Mouse (Mus musculus): Measurements from ENCODE around the gene Ptprt. TPM values are rescaled to one million over a fixed set of nuclear protein-coding genes. Genes with fewer than 3 reads are reported as not detected.

Gene Ptprt
- polyA plus RNA-seq, 1 experiment from 2014 or later, result 0.45 TPM

- H3K27me3 ChIP-seq (ENCODE audit: control insufficient read depth, insufficient read depth, low read length), result no peaks in the 10 kb centered on the region
- H3K9ac ChIP-seq (ENCODE audit: low read length), result no peak overlapping the region
- H3K4me1 ChIP-seq (ENCODE audit: control insufficient read depth, insufficient read depth, low read length), result no peaks in the 10 kb centered on the region
- WGBS, result 78% methylated on average over 5 of the region's 5 CpGs
- no peaks in the 10 kb centered on the region for H3K9me3 ChIP-seq (replicated peaks; ENCODE audit: control insufficient read depth, low read length)
- no peak overlapping the region for H3K27ac ChIP-seq (ENCODE audit: low read length)
- no peak for ATAC-seq (replicated peaks; ENCODE audit: extremely low read depth, insufficient read depth, low FRiP score)
- H3K36me3 ChIP-seq (ENCODE audit: control insufficient read depth, insufficient read depth), result no peaks in the 10 kb centered on the region
- H3K4me2 ChIP-seq (ENCODE audit: low read depth, low read length), result no peak overlapping the region
- no peak overlapping the region for H3K4me3 ChIP-seq (ENCODE audit: low read length)
Observed at GRCm38 (mm10) chr2:162413073-162413812, 247.7 kb downstream of the Ptprt start.

- no peak for ATAC-seq (replicated peaks; ENCODE audit: extremely low read depth, insufficient read depth, low FRiP score)
- no peaks in the 10 kb centered on the region for H3K27me3 ChIP-seq (ENCODE audit: control insufficient read depth, insufficient read depth, low read length)
- no peak overlapping the region for H3K4me3 ChIP-seq (ENCODE audit: low read length)
- no peak overlapping the region for H3K9ac ChIP-seq (ENCODE audit: low read length)
- no peaks in the 10 kb centered on the region for H3K9me3 ChIP-seq (replicated peaks; ENCODE audit: control insufficient read depth, low read length)
- no peaks in the 10 kb centered on the region for H3K4me1 ChIP-seq (ENCODE audit: control insufficient read depth, insufficient read depth, low read length)
- H3K4me2 ChIP-seq (ENCODE audit: low read depth, low read length), result no peak overlapping the region
- WGBS, result 79% methylated on average over 4 of the region's 4 CpGs
- H3K27ac ChIP-seq (ENCODE audit: low read length), result no peak overlapping the region
- no peaks in the 10 kb centered on the region for H3K36me3 ChIP-seq (ENCODE audit: control insufficient read depth, insufficient read depth)
Observed at GRCm38 (mm10) chr2:162411014-162411413, 249.9 kb downstream of the Ptprt start.

- Histone ChIP-seq H3K4me2 (ENCODE audit: low read depth, low read length) (no peak overlapping the region), H3K9ac (ENCODE audit: low read length) (no peak overlapping the region), H3K36me3 (ENCODE audit: control insufficient read depth, insufficient read depth) (no peaks in the 10 kb centered on the region), H3K9me3 (replicated peaks; ENCODE audit: control insufficient read depth, low read length) (no peaks in the 10 kb centered on the region), H3K4me1 (ENCODE audit: control insufficient read depth, insufficient read depth, low read length) (no peaks in the 10 kb centered on the region), H3K27me3 (ENCODE audit: control insufficient read depth, insufficient read depth, low read length) (no peaks in the 10 kb centered on the region), H3K27ac (ENCODE audit: low read length) (no peak overlapping the region), H3K4me3 (ENCODE audit: low read length) (no peak overlapping the region)
- ATAC-seq (replicated peaks; ENCODE audit: extremely low read depth, insufficient read depth, low FRiP score), result no peak
- 64% methylated on average over 8 of the region's 8 CpGs for WGBS
Observed at GRCm38 (mm10) chr2:162409245-162409644, 251.7 kb downstream of the Ptprt start.

- Histone ChIP-seq H3K27me3 (ENCODE audit: control insufficient read depth, insufficient read depth, low read length) (no peaks in the 10 kb centered on the region), H3K9ac (ENCODE audit: low read length) (no peak overlapping the region), H3K36me3 (ENCODE audit: control insufficient read depth, insufficient read depth) (no peaks in the 10 kb centered on the region), H3K4me3 (ENCODE audit: low read length) (no peak overlapping the region), H3K27ac (ENCODE audit: low read length) (no peak overlapping the region), H3K4me2 (ENCODE audit: low read depth, low read length) (no peak overlapping the region), H3K4me1 (ENCODE audit: control insufficient read depth, insufficient read depth, low read length) (no peaks in the 10 kb centered on the region), H3K9me3 (replicated peaks; ENCODE audit: control insufficient read depth, low read length) (no peaks in the 10 kb centered on the region)
- WGBS, result 58% methylated on average over 6 of the region's 6 CpGs
- no peak for ATAC-seq (replicated peaks; ENCODE audit: extremely low read depth, insufficient read depth, low FRiP score)
Observed at GRCm38 (mm10) chr2:162401316-162402100, 259.4 kb downstream of the Ptprt start.

- H3K27me3 ChIP-seq (ENCODE audit: control insufficient read depth, insufficient read depth, low read length), result no peaks in the 10 kb centered on the region
- no peaks in the 10 kb centered on the region for H3K9me3 ChIP-seq (replicated peaks; ENCODE audit: control insufficient read depth, low read length)
- H3K4me1 ChIP-seq (ENCODE audit: control insufficient read depth, insufficient read depth, low read length), result no peaks in the 10 kb centered on the region
- H3K27ac ChIP-seq (ENCODE audit: low read length), result no peak overlapping the region
- H3K36me3 ChIP-seq (ENCODE audit: control insufficient read depth, insufficient read depth), result no peaks in the 10 kb centered on the region
- no peak for ATAC-seq (replicated peaks; ENCODE audit: extremely low read depth, insufficient read depth, low FRiP score)
- no peak overlapping the region for H3K9ac ChIP-seq (ENCODE audit: low read length)
- 53% methylated on average over 6 of the region's 6 CpGs for WGBS
- H3K4me3 ChIP-seq (ENCODE audit: low read length), result no peak overlapping the region
- no peak overlapping the region for H3K4me2 ChIP-seq (ENCODE audit: low read depth, low read length)
Observed at GRCm38 (mm10) chr2:162394601-162395000, 266.3 kb downstream of the Ptprt start.

GRCm38 (mm10) chr2:162391834-162392233 lies 269.1 kb downstream of the Ptprt start:
- Histone ChIP-seq H3K4me3 (ENCODE audit: low read length) (no peak overlapping the region), H3K9ac (ENCODE audit: low read length) (no peak overlapping the region), H3K27ac (ENCODE audit: low read length) (no peak overlapping the region), H3K4me2 (ENCODE audit: low read depth, low read length) (no peak overlapping the region), H3K36me3 (ENCODE audit: control insufficient read depth, insufficient read depth) (no peaks in the 10 kb centered on the region), H3K9me3 (replicated peaks; ENCODE audit: control insufficient read depth, low read length) (no peaks in the 10 kb centered on the region), H3K4me1 (ENCODE audit: control insufficient read depth, insufficient read depth, low read length) (no peaks in the 10 kb centered on the region), H3K27me3 (ENCODE audit: control insufficient read depth, insufficient read depth, low read length) (no peaks in the 10 kb centered on the region)
- no peak for ATAC-seq (replicated peaks; ENCODE audit: extremely low read depth, insufficient read depth, low FRiP score)
- WGBS, result 86% methylated on average over 4 of the region's 4 CpGs

- ATAC-seq (replicated peaks; ENCODE audit: extremely low read depth, insufficient read depth, low FRiP score), result no peak
- Histone ChIP-seq H3K4me3 (ENCODE audit: low read length) (no peak overlapping the region), H3K27me3 (ENCODE audit: control insufficient read depth, insufficient read depth, low read length) (no peaks in the 10 kb centered on the region), H3K4me1 (ENCODE audit: control insufficient read depth, insufficient read depth, low read length) (no peaks in the 10 kb centered on the region), H3K27ac (ENCODE audit: low read length) (no peak overlapping the region), H3K36me3 (ENCODE audit: control insufficient read depth, insufficient read depth) (no peaks in the 10 kb centered on the region), H3K9me3 (replicated peaks; ENCODE audit: control insufficient read depth, low read length) (peaks cover 9% of the 10 kb centered on the region; the same call in 1 of the 2 replicates), H3K9ac (ENCODE audit: low read length) (no peak overlapping the region), H3K4me2 (ENCODE audit: low read depth, low read length) (no peak overlapping the region)
- WGBS, result 85% methylated on average over 7 of the region's 7 CpGs
Observed at GRCm38 (mm10) chr2:162377309-162377708, 283.6 kb downstream of the Ptprt start.

GRCm38 (mm10) chr2:162349047-162349446 lies 311.9 kb downstream of the Ptprt start:
- Histone ChIP-seq H3K9me3 (replicated peaks; ENCODE audit: control insufficient read depth, low read length) (no peaks in the 10 kb centered on the region), H3K36me3 (ENCODE audit: control insufficient read depth, insufficient read depth) (no peaks in the 10 kb centered on the region), H3K4me3 (ENCODE audit: low read length) (no peak overlapping the region), H3K9ac (ENCODE audit: low read length) (no peak overlapping the region), H3K4me1 (ENCODE audit: control insufficient read depth, insufficient read depth, low read length) (no peaks in the 10 kb centered on the region), H3K27ac (ENCODE audit: low read length) (no peak overlapping the region), H3K4me2 (ENCODE audit: low read depth, low read length) (no peak overlapping the region), H3K27me3 (ENCODE audit: control insufficient read depth, insufficient read depth, low read length) (no peaks in the 10 kb centered on the region)
- ATAC-seq (replicated peaks; ENCODE audit: extremely low read depth, insufficient read depth, low FRiP score), result no peak
- 53% methylated on average over 1 of the region's 1 CpGs for WGBS

- ATAC-seq (replicated peaks; ENCODE audit: extremely low read depth, insufficient read depth, low FRiP score), result no peak
- no peaks in the 10 kb centered on the region for H3K36me3 ChIP-seq (ENCODE audit: control insufficient read depth, insufficient read depth)
- no peak overlapping the region for H3K4me3 ChIP-seq (ENCODE audit: low read length)
- no peak overlapping the region for H3K9ac ChIP-seq (ENCODE audit: low read length)
- WGBS, result 64% methylated on average over 2 of the region's 2 CpGs
- H3K27me3 ChIP-seq (ENCODE audit: control insufficient read depth, insufficient read depth, low read length), result no peaks in the 10 kb centered on the region
- H3K4me2 ChIP-seq (ENCODE audit: low read depth, low read length), result no peak overlapping the region
- no peaks in the 10 kb centered on the region for H3K9me3 ChIP-seq (replicated peaks; ENCODE audit: control insufficient read depth, low read length)
- no peaks in the 10 kb centered on the region for H3K4me1 ChIP-seq (ENCODE audit: control insufficient read depth, insufficient read depth, low read length)
- H3K27ac ChIP-seq (ENCODE audit: low read length), result no peak overlapping the region
Observed at GRCm38 (mm10) chr2:162341846-162342245, 319.1 kb downstream of the Ptprt start.

Measured in heart, embryonic 16.5 days (tissue).